Mouse (Mus musculus) lung, embryonic 15.5 days (tissue): ENCODE data around the gene Ralgps1. TPM values are rescaled to one million over a fixed set of nuclear protein-coding genes. Genes with fewer than 3 reads are reported as not detected.
"Not testable (repeated sequence)": the region's sequence is repeated elsewhere in the genome, so short reads cannot be mapped to it uniquely, and the experiment has no call there.

Experiments
- ATAC-seq: fragments of 200-750 bp; cut with Nextera tagmentation; 2 replicates; pipeline ENCODE4 v1.8.0; 2017; ENCODE audit warnings: moderate number of reproducible peaks, borderline replicate concordance; ENCODE audit not compliant: low FRiP score, low TSS enrichment; ENCODE audit errors: extremely low read depth
- H3K27ac ChIP-seq: fragments of 300-500 bp; sonication (generic); 2 replicates; pipeline ENCODE4 v1.5.1; 2015; ENCODE audit warnings: moderate library complexity, mild to moderate bottlenecking, inconsistent platforms
- H3K27me3 ChIP-seq: fragments of 300-500 bp; sonication (generic); 2 replicates; pipeline ENCODE4 v1.6.1; 2015; ENCODE audit warnings: inconsistent platforms
- H3K36me3 ChIP-seq: fragments of 300-500 bp; sonication (generic); 2 replicates; pipeline ENCODE4 v1.6.1; 2015; ENCODE audit warnings: inconsistent platforms
- H3K4me1 ChIP-seq: fragments of 300-500 bp; sonication (generic); 2 replicates; pipeline ENCODE4 v1.6.1; 2015; ENCODE audit warnings: inconsistent platforms
- H3K4me2 ChIP-seq: fragments of 300-500 bp; sonication (generic); 2 replicates; pipeline ENCODE4 v1.6.1; 2015; ENCODE audit warnings: inconsistent platforms, mild to moderate bottlenecking, moderate library complexity
- H3K4me3 ChIP-seq: fragments of 300-500 bp; sonication (generic); 2 replicates; pipeline ENCODE4 v1.5.1; 2015; ENCODE audit warnings: mild to moderate bottlenecking, inconsistent platforms
- H3K9ac ChIP-seq: fragments of 300-500 bp; sonication (generic); 2 replicates; pipeline ENCODE4 v1.6.1; 2015; ENCODE audit warnings: inconsistent platforms
- H3K9me3 ChIP-seq: fragments of 300-500 bp; sonication (generic); 2 replicates; pipeline ENCODE4 v1.6.1; 2016; ENCODE audit warnings: inconsistent platforms
- WGBS: fragments of 180-500 bp; shearing (Covaris S2); methylation state at CpG from one replicate; pipeline ENCODE4 v1.1.7; 2015; 5-methylcytosine and 5-hydroxymethylcytosine counted together
- microRNA-seq: library from miRNA; unstranded; fragments of <30 nt; microRNA quantifications from one replicate; pipeline ENCODE4, GENCODE M21; 2016
- polyA plus RNA-seq: library from polyadenylated mRNA; unstranded; fragments of >200 nt; fragmentation: Nextera tagmentation; extraction: Ambion mirVana; gene quantifications from 2 replicates; pipeline ENCODE4 v1.2.1, GENCODE M21; 2015

Ralgps1 gene
- polyA plus RNA-seq, 1 experiment from 2014 or later: 4.5 TPM

GRCm38 (mm10) chr2:33090033-33090400 is 281.3 kb downstream of the Ralgps1 start:
- not testable (repeated sequence) for H3K4me3 ChIP-seq, H3K9me3 ChIP-seq, H3K27me3 ChIP-seq, H3K36me3 ChIP-seq, H3K4me1 ChIP-seq, ATAC-seq, H3K9ac ChIP-seq, H3K4me2 ChIP-seq, H3K27ac ChIP-seq
- 50% methylated on average over 1 of the region's 1 CpGs for WGBS

GRCm38 (mm10) chr2:33089356-33090032 is 281.8 kb downstream of the Ralgps1 start:
- no peak for ATAC-seq
- H3K27ac ChIP-seq: no peak overlapping the region
- WGBS: 88% methylated on average over 5 of the region's 5 CpGs
- no peak overlapping the region for H3K4me3 ChIP-seq
- H3K9me3 ChIP-seq: no peaks in the 10 kb centered on the region
- H3K4me1 ChIP-seq: no peaks in the 10 kb centered on the region
- no peak overlapping the region for H3K4me2 ChIP-seq
- no peaks in the 10 kb centered on the region for H3K36me3 ChIP-seq
- H3K9ac ChIP-seq: no peak overlapping the region
- no peaks in the 10 kb centered on the region for H3K27me3 ChIP-seq

- 76% methylated on average over 7 of the region's 7 CpGs for WGBS
Observed at GRCm38 (mm10) chr2:33086671-33087363, 284.5 kb downstream of the Ralgps1 start.

GRCm38 (mm10) chr2:33086016-33086596 is 285.2 kb downstream of the Ralgps1 start:
- no peaks in the 10 kb centered on the region for H3K9me3 ChIP-seq
- no peak overlapping the region for H3K9ac ChIP-seq
- no peaks in the 10 kb centered on the region for H3K27me3 ChIP-seq
- no peak for ATAC-seq
- H3K36me3 ChIP-seq: no peaks in the 10 kb centered on the region
- no peak overlapping the region for H3K27ac ChIP-seq
- no peak overlapping the region for H3K4me3 ChIP-seq
- 70% methylated on average over 7 of the region's 7 CpGs for WGBS
- H3K4me1 ChIP-seq: no peaks in the 10 kb centered on the region
- H3K4me2 ChIP-seq: no peak overlapping the region

More at GRCm38 (mm10) chr2:33086671-33087363, 284.5 kb downstream of the Ralgps1 start:
- no peak overlapping the region for H3K9ac ChIP-seq
- no peaks in the 10 kb centered on the region for H3K36me3 ChIP-seq
- no peak for ATAC-seq
- H3K27ac ChIP-seq: no peak overlapping the region
- H3K4me3 ChIP-seq: no peak overlapping the region
- no peaks in the 10 kb centered on the region for H3K27me3 ChIP-seq
- no peaks in the 10 kb centered on the region for H3K9me3 ChIP-seq
- H3K4me1 ChIP-seq: no peaks in the 10 kb centered on the region
- H3K4me2 ChIP-seq: no peak overlapping the region

- H3K4me2 ChIP-seq: no peak overlapping the region
- WGBS: 75% methylated on average over 3 of the region's 3 CpGs
- no peak for ATAC-seq
Observed at GRCm38 (mm10) chr2:33084221-33084620, 287.1 kb downstream of the Ralgps1 start.

More at GRCm38 (mm10) chr2:33084221-33084620, 287.1 kb downstream of the Ralgps1 start:
- H3K36me3 ChIP-seq: no peaks in the 10 kb centered on the region
- H3K27ac ChIP-seq: no peak overlapping the region
- H3K4me3 ChIP-seq: no peak overlapping the region
- 0 out of 2 replicates have a peak, but pooled peaks cover 9% of the 10 kb centered on the region for H3K4me1 ChIP-seq
- no peak overlapping the region for H3K9ac ChIP-seq
- H3K9me3 ChIP-seq: no peaks in the 10 kb centered on the region
- H3K27me3 ChIP-seq: no peaks in the 10 kb centered on the region

Small RNA genes lying within 50 kb of the gene (microRNA-seq; reads per million reads assigned to microRNA genes)
- gene Gm25998: not detected

Other genes starting within 250 kb of the Ralgps1 start
- 10.3 and 10.4 TPM in 2 replicates for gene Garnl3, start 239.8 kb downstream of the Ralgps1 start, polyA plus RNA-seq
- 32.2 and 34.1 TPM in 2 replicates for gene Angptl2, start 155.4 kb downstream of the Ralgps1 start, polyA plus RNA-seq
- gene Zbtb34, start 59.8 kb upstream of the Ralgps1 start, polyA plus RNA-seq: 6.6 and 7.5 TPM in 2 replicates
- gene Zbtb43, start 97.1 kb upstream of the Ralgps1 start, polyA plus RNA-seq: 16.7 and 19.1 TPM in 2 replicates